Mouse (Mus musculus) midbrain, embryonic 10.5 days (tissue): ENCODE measurements around the gene Batf2. TPM values are rescaled to one million over a fixed set of nuclear protein-coding genes. Genes with fewer than 3 reads are reported as not detected.
A peak's percentile ranks its signal among the peaks of the same experiment; 100 is the strongest.
"Not testable (repeated sequence)": the region's sequence is repeated elsewhere in the genome, so short reads cannot be mapped to it uniquely, and the experiment has no call there.

ENCODE experiments used
- DNase-seq: peaks from one replicate; pipeline ENCODE4 v3.0.0-alpha.2; 2017; ENCODE audit warnings: low spot score
- H3K27ac ChIP-seq: fragments of 300-500 bp; sonication (generic); replicated peaks from 2 replicates; pipeline ENCODE4 v1.5.1; 2016; ENCODE audit warnings: mild to moderate bottlenecking
- H3K27me3 ChIP-seq: fragments of 300-500 bp; sonication (generic); 2 replicates; pipeline ENCODE4 v1.6.1; 2016; ENCODE audit warnings: low read depth, mild to moderate bottlenecking; ENCODE audit not compliant: poor library complexity, severe bottlenecking
- H3K36me3 ChIP-seq: fragments of 300-500 bp; sonication (generic); 2 replicates; pipeline ENCODE4 v1.6.1; 2016; ENCODE audit warnings: mild to moderate bottlenecking, moderate library complexity
- H3K4me1 ChIP-seq: fragments of 300-500 bp; sonication (generic); 2 replicates; pipeline ENCODE4 v1.6.1; 2016
- H3K4me3 ChIP-seq: fragments of 300-500 bp; sonication (generic); 2 replicates; pipeline ENCODE4 v1.5.1; 2016; ENCODE audit warnings: mild to moderate bottlenecking, moderate library complexity
- H3K9me3 ChIP-seq: fragments of 300-500 bp; sonication (generic); replicated peaks from 2 replicates; pipeline ENCODE4 v1.6.1; 2016; ENCODE audit warnings: mild to moderate bottlenecking
- WGBS: fragments of 180-500 bp; shearing (Covaris S2); methylation state at CpG from one replicate; pipeline ENCODE4 v1.1.7; 2016; 5-methylcytosine and 5-hydroxymethylcytosine counted together
- polyA plus RNA-seq: library from polyadenylated mRNA; unstranded; fragments of >200 nt; fragmentation: Nextera tagmentation; extraction: Ambion mirVana; gene quantifications from 2 replicates; pipeline ENCODE4 v1.2.1, GENCODE M21; 2016

Gene Batf2
- polyA plus RNA-seq, 1 experiment from 2014 or later = not detected

DNA sequence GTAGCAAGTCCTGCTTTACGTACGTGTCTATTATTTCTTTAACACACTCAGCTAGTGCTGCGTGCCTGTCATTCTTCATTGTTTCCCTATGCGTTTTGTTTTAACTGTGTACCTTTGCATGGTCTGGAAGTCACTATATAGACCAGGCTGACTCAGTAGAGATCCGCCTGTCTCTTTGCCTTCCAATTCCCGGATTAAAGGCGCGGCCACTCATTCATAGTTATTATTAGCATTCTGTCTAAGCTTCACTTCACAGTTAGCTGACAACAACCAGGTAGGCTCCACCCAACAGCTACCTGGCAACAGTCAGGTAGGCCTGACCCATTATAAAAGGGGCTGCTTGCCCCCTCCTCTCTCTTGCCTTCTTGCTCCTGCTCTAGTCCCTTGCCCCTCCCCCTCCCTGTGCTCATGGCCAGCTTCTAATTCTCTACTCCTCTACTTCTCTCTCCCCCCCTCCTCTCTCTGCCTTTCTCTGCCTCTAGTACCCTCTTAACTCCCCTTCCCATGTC is 22.1 kb upstream of the Batf2 start:
- no peaks in the 10 kb centered on the region for H3K27me3 ChIP-seq
- no peaks in the 10 kb centered on the region for H3K9me3 ChIP-seq
- DNase-seq = no peak
- WGBS = 1% methylated on average over 8 of the region's 8 CpGs
- H3K36me3 ChIP-seq = peaks cover 35% of the 10 kb centered on the region
- peak overlapping the region; percentile 72 for H3K4me3 ChIP-seq
- H3K27ac ChIP-seq = peak overlapping the region; percentile 95
- peaks cover 35% of the 10 kb centered on the region for H3K4me1 ChIP-seq

DNA sequence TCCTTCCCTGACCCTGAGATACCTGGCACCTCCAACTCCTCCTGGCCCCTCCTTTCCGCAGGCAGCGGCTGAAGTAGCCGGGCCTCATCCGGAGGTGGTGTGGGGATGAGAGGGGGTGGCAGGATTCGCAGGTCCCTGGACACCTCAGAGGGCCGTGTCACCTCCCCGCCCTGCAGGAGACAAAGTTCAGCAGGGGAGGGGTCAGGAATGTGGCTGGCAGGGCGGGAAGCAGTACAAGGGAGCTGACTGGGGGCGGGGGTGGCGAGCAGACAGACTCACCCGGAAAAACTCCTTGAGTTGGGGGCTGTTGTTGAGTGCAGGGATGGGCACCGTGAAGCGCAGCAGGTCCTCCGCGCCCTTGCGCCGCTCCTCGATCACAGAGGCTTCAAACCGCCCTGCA is 19.0 kb upstream of the Batf2 start:
- no peak overlapping the region for H3K27ac ChIP-seq

DNA sequence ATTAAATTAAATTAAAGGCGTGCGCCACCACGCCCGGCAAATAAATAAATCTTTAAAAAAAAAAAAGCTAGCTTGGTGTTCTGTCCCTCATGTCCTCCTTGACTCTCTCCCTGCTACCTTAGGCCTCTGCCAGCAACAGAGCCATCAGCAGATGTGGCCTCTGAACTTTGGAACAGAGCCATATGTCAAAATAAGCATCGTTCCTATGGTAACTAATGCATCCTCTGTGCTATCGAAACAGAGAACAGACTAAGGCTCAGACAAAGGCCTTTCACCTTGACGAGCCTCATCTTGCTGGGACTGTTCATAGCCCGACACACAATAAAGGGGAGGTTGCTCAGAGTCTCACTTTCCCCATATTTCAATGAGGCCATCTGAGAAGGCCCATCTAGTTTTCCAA is 17.5 kb upstream of the Batf2 start:
- Histone ChIP-seq H3K36me3 (peaks cover 4% of the 10 kb centered on the region), H3K27ac (peak overlapping the region; percentile 28; the same call in 1 of the 2 replicates), H3K4me1 (peaks cover 27% of the 10 kb centered on the region), H3K27me3 (no peaks in the 10 kb centered on the region), H3K4me3 (no peak overlapping the region), H3K9me3 (no peaks in the 10 kb centered on the region)
- DNase-seq = no peak
- WGBS = 83% methylated on average over 8 of the region's 8 CpGs

More for the DNA sequence above, 19.0 kb upstream of the Batf2 start:
- no peak for DNase-seq
- H3K36me3 ChIP-seq = peaks cover 5% of the 10 kb centered on the region
- H3K4me1 ChIP-seq = peaks cover 29% of the 10 kb centered on the region
- H3K9me3 ChIP-seq = no peaks in the 10 kb centered on the region
- 40% methylated on average over 19 of the region's 19 CpGs for WGBS
- no peaks in the 10 kb centered on the region for H3K27me3 ChIP-seq
- H3K4me3 ChIP-seq = no peak overlapping the region

DNA sequence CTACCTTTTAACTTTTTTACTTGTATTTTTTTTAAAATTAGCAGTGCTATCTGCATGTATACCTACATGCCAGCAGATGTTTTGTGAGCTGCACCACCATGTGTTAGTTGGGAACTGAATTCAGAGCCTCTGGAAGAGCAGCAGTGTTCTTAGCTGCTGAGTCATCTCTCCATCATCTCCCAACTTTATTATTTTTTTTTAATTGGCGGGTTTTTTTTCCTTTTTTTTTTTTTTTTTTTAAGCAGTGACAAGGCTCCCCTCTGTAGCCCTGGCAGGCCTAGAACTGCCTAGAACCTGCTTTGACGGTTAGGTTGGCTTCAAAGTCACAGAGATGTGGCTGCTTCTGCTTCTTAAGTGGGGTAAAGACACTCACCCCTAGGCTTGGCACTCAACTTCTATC is 15.9 kb upstream of the Batf2 start:
- H3K36me3 ChIP-seq = peaks cover 4% of the 10 kb centered on the region
- H3K4me3 ChIP-seq = no peak overlapping the region
- DNase-seq = no peak
- no peak overlapping the region for H3K27ac ChIP-seq
- 73% methylated on average over 2 of the region's 2 CpGs for WGBS
- H3K27me3 ChIP-seq = no peaks in the 10 kb centered on the region
- H3K4me1 ChIP-seq = peaks cover 19% of the 10 kb centered on the region
- no peaks in the 10 kb centered on the region for H3K9me3 ChIP-seq

DNA sequence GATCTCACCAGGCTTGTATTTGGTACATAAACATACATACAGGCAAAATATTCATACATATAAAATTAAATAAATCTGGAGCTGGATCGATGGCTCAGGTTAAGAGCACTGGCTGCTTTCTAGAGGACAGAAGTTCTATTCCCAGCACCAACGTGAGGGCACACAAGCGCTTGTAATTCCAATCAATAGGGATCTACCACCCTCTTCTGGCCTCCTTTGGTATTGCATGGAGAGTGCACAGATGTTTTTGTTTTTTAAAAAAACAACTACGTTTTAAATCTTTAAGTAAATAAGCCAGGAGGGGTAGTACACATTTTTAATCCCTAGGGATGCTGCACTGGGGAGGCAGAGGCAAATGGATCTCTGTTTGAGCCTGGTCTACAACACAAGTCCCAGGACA is 14.5 kb upstream of the Batf2 start:
- Histone ChIP-seq H3K36me3 (no peaks in the 10 kb centered on the region; the same call in 1 of the 2 replicates), H3K27ac (no peak overlapping the region), H3K4me1 (peaks cover 19% of the 10 kb centered on the region), H3K4me3 (peak overlapping the region; percentile 9; the same call in 1 of the 2 replicates), H3K27me3 (no peaks in the 10 kb centered on the region), H3K9me3 (no peaks in the 10 kb centered on the region)
- peak; percentile 35 for DNase-seq
- WGBS = 20% methylated on average over 4 of the region's 4 CpGs

DNA sequence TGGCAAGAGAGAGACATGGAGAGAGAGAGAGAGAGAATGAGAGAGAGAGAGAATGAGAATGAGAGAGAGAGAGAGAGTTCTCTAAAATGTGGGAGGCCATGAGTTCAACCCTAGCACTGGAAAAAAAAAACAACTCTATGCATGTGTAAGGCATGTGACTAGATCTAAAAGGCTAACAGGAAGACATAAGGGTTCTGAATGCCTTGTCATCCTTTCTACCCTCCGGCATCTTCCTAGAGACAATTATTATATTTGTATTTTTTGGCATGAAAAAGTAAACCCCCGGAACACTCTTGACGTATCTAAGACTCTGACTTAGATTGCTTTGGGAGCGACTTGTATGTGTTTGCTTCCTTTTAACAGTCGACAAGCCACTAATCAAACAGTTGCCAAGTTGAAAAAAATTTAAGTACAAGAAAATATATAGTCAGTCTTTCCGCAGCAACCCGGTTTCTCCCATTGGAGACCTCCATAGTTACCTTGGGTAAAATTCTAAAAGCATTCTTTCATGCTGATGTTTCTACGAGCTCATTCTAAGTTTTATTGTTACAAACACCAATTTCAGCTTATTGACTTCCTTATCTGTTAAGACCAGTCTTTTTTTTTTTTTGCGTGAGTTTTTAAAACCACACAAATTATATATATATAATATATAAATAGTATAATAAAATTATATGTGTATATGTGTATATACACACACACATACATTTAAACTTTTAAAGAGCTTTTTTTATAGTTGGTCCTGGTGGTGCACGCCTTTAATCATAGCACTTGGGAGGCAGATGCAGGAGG is 13.8 kb upstream of the Batf2 start:
- WGBS = 78% methylated on average over 10 of the region's 10 CpGs

DNA sequence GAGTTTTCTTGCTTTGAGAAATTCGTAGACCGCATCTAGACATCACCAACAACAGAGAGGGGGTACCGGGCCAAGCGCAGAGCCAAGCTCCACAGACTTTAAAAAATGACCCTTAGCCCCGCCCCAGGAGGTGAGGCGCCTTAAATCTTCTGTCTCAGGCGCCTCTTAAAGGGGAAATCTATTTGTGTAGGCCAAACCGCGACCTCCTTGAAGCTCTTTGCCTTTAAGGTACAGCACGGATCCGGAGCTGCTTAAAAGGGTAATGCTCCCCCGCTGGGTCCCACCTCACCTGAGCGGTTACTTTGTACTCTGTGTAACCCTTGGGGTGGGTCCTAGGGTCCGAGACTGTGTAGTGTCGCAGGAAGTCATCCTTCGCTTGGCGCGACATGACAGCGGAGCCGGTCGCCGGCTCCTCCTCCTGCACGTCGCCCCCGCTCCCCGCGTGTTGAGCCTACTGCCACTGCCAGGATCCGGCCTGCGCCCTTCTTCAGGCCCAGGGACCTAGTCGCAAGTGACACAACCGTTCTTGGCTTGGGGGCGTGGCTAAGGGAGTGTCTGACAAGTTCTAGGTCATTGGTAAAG is 12.9 kb upstream of the Batf2 start, which contains the start of gene Snx15:
Gene Snx15, minus strand, starts transcription at position 545 of the 582 bp plus-strand sequence.
- Histone ChIP-seq H3K27ac (peak within 1 kb of the TSS; percentile 80), H3K9me3 (no peaks in the 10 kb centered on the region), H3K36me3 (no peaks in the 10 kb centered on the region), H3K4me3 (peak within 1 kb of the TSS; percentile 61), H3K4me1 (peaks cover 13% of the 10 kb centered on the region), H3K27me3 (no peaks in the 10 kb centered on the region)
- DNase-seq = peak; percentile 90
- WGBS = under 1% methylated on average over 32 of the region's 32 CpGs

More for the DNA sequence above, 13.8 kb upstream of the Batf2 start:
- Histone ChIP-seq H3K36me3 (no peaks in the 10 kb centered on the region; the same call in 1 of the 2 replicates), H3K4me3 (peak overlapping the region; percentile 61), H3K4me1 (peaks cover 14% of the 10 kb centered on the region), H3K9me3 (no peaks in the 10 kb centered on the region), H3K27me3 (no peaks in the 10 kb centered on the region), H3K27ac (peak overlapping the region; percentile 80; the same call in 1 of the 2 replicates)
- DNase-seq = no peak

DNA sequence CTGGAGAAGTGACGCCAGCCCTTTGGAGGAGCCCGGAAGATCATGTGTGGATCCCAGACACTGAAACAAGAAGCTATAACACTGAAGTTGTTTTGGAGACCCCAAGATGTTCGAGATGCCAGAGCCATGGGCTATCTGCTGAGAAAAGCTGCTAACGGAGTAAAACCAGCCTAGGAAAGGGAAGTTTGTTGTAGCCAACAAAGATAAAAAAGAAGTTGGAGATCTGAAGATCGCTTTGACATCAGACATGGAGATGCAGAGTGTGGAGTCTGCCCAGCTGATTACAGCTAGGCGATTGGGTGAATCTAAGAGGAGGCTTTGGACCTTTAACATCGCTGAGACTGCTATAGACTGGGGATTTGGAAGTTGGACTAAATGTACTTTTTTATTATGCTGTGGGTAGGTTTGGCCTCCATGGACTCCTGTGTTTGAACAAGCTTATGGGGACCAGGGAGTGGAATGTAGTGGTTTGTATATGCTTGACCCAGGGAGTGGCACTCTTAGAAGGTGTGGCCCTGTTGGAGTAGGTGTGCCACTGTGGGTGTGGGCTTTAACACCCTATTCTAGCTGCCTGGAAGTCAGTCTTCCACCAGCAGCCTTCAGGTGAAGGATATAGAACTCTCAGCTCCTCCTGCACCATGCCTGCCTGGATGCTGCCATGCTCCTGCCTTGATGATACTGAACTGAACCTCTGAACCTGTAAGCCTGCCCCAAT is 10.2 kb upstream of the Batf2 start:
- not testable (repeated sequence) for H3K27ac ChIP-seq, H3K4me3 ChIP-seq, DNase-seq, H3K27me3 ChIP-seq, H3K9me3 ChIP-seq
- peaks cover 13% of the 10 kb centered on the region for H3K4me1 ChIP-seq
- peaks cover 15% of the 10 kb centered on the region for H3K36me3 ChIP-seq
- WGBS = 81% methylated on average over 7 of the region's 7 CpGs

DNA sequence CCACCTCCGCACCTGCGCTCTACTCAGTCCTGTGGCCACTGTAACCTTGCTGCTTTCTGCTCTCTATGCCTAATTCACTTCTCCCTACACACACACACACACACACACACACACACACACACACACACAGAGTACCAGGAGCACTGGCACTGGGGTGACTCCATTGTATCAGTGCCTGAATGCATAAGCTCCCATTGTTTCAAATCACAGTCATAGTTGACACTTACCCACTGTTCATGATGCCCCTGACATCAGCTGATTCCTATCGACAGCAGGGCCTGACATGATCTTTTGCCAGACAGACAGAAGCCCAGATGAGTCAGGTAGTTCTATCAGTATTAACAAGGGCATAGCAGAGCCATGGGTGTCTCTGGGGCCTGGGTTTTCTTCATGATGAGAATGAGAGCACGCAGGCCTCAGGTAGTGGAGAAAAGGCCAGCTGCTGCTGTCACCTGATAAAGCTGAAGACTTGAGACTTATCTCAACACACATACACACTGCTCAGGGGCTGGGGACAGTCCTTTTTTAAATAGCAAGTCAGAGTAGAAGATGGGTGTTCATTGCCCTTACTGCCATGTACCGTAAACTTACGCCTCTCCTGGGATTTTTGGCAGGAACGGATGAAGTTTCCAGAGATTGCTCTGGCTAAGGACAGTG is 8.5 kb upstream of the Batf2 start:
- peaks cover 13% of the 10 kb centered on the region for H3K4me1 ChIP-seq
- no peak overlapping the region for H3K4me3 ChIP-seq
- no peak overlapping the region for H3K27ac ChIP-seq
- no peaks in the 10 kb centered on the region for H3K27me3 ChIP-seq
- no peaks in the 10 kb centered on the region for H3K9me3 ChIP-seq
- H3K36me3 ChIP-seq = peaks cover 32% of the 10 kb centered on the region
- WGBS = 89% methylated on average over 7 of the region's 7 CpGs
- DNase-seq = no peak

DNA sequence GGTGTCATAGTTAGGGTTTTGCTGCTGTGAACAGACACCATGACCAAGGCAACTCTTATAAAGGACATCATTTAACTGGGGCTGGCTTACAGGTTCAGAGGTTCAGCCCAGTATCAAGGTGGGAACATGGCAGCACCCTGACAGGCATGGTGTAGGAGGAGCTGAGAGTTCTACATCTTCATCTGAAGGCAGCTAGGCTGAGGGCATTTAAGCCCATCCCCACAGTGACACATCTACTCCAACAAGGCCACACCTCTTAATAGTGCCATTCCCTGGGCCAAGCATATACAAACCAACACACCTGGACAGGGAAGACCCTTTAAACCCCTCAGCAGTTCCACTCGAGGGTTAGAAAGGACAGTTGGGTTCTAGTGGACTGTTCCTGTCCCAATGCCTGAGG is 7.6 kb upstream of the Batf2 start:
- DNase-seq, H3K4me3 ChIP-seq, H3K27ac ChIP-seq, H3K4me1 ChIP-seq, H3K27me3 ChIP-seq, H3K9me3 ChIP-seq: not testable (repeated sequence)
- H3K36me3 ChIP-seq = peaks cover 41% of the 10 kb centered on the region
- WGBS = 48% methylated on average over 1 of the region's 1 CpGs

DNA sequence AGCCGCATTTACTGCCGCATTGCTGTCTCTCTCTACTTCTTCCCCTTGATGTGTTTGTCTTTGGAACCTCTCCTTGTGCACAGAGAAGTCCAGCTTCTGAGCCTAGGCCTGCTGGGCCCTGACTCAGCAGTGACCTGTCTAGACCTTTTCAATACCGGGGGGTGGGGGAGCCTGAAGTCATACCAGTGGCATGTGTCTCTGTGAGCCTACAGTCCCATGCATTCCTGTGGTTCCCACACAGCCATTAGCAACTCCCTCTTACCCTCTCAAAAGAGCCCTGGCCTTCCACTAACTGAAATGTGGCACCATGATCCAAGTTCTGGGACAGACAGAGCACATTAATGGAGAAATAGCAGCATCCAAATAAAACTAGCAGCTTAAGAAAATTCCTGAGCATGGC is 4.4 kb upstream of the Batf2 start:
- Histone ChIP-seq H3K9me3 (no peaks in the 10 kb centered on the region), H3K4me3 (no peak overlapping the region), H3K36me3 (peaks cover 47% of the 10 kb centered on the region), H3K4me1 (peaks cover 12% of the 10 kb centered on the region), H3K27ac (no peak overlapping the region), H3K27me3 (no peaks in the 10 kb centered on the region)
- 85% methylated on average over 3 of the region's 3 CpGs for WGBS
- no peak for DNase-seq

DNA sequence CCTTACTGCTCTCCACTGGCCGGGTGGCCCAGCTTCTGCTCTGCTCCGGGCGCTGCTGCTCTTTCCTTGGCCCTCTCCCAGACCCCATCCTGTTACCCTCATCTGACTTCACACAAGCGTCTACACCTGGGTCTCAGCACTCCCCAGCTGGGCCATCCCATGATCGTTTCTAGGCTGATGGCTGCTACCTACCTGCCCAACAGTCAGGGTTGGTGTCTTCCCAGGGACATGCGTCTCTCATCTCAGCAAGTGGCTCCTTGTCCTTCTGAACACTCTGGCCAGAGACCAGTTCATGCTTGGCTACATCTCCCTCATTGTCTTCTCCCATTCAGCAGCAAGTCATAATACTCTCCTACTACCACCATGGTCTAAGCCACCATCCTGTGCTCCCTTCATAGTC is 1.1 kb upstream of the Batf2 start:
- WGBS = 94% methylated on average over 6 of the region's 6 CpGs
- Histone ChIP-seq H3K9me3 (no peaks in the 10 kb centered on the region), H3K27ac (peak overlapping the region; percentile 97), H3K27me3 (no peaks in the 10 kb centered on the region), H3K4me3 (peak overlapping the region; percentile 69), H3K36me3 (peaks cover 40% of the 10 kb centered on the region), H3K4me1 (peaks cover 12% of the 10 kb centered on the region)
- DNase-seq = no peak
